Mouse (Mus musculus) embryo, embryonic 10.5 days (tissue): ENCODE measurements at regions not wholly inside any gene's neighbourhood (a gene's known extent, or its start where the extent isn't known, plus 50 kb on each side); places are given as distances from the start of the nearest gene placed in this dataset.
A peak's percentile ranks its signal among the peaks of the same experiment; 100 is the strongest.
"Not testable (repeated sequence)": the region's sequence is repeated elsewhere in the genome, so short reads cannot be mapped to it uniquely, and the experiment has no call there.

Source experiments
- DNase-seq: peaks from one replicate; pipeline ENCODE4 v3.0.0-alpha.2; 2015; ENCODE audit warnings: low spot score

- DNase-seq, result no peak
These were observed 50.9 kb upstream of the Hivep1 start for GRCm38 (mm10) chr13:42000966-42001365.

- peak; percentile 74 for DNase-seq
These were observed 53.9 kb upstream of the Hivep1 start for GRCm38 (mm10) chr13:41997883-41998282.

GRCm38 (mm10) chr13:41994126-41994525 is 57.7 kb upstream of the Hivep1 start:
- no peak for DNase-seq

- no peak for DNase-seq
These were observed 75.9 kb upstream of the Hivep1 start for GRCm38 (mm10) chr13:41975918-41976317.

GRCm38 (mm10) chr13:41962915-41963314 is 88.9 kb upstream of the Hivep1 start:
- DNase-seq, result no peak

GRCm38 (mm10) chr13:41960960-41961359 is 90.9 kb upstream of the Hivep1 start:
- not testable (repeated sequence) for DNase-seq

GRCm38 (mm10) chr13:41957932-41958331 is 93.9 kb upstream of the Hivep1 start:
- no peak for DNase-seq

- DNase-seq, result no peak
These were observed 95.9 kb upstream of the Hivep1 start for GRCm38 (mm10) chr13:41955884-41956283.

GRCm38 (mm10) chr13:41955198-41955597 is 96.6 kb upstream of the Hivep1 start:
- DNase-seq, result no peak

GRCm38 (mm10) chr13:41952453-41952852 is 99.4 kb upstream of the Hivep1 start:
- DNase-seq, result no peak

GRCm38 (mm10) chr13:41948241-41948640 is 100.8 kb upstream of the Adtrp start:
- DNase-seq, result no peak

GRCm38 (mm10) chr13:41932313-41933100 is 85.0 kb upstream of the Adtrp start:
- no peak for DNase-seq

GRCm38 (mm10) chr13:41929768-41930167 is 82.3 kb upstream of the Adtrp start:
- no peak for DNase-seq

GRCm38 (mm10) chr13:41925851-41926250 is 78.4 kb upstream of the Adtrp start:
- DNase-seq, result not testable (repeated sequence)

GRCm38 (mm10) chr13:41925211-41925610 is 77.7 kb upstream of the Adtrp start:
- DNase-seq, result no peak

- DNase-seq, result no peak
These were observed 73.7 kb upstream of the Adtrp start for GRCm38 (mm10) chr13:41921178-41921577.

- DNase-seq, result no peak
These were observed 71.0 kb upstream of the Adtrp start for GRCm38 (mm10) chr13:41918525-41918924.

GRCm38 (mm10) chr13:41915816-41916215 is 68.3 kb upstream of the Adtrp start:
- not testable (repeated sequence) for DNase-seq

GRCm38 (mm10) chr13:41910736-41911135 is 63.3 kb upstream of the Adtrp start:
- DNase-seq, result no peak

- no peak for DNase-seq
These were observed 62.8 kb upstream of the Adtrp start for GRCm38 (mm10) chr13:41910236-41910635.

- DNase-seq, result no peak
These were observed 59.5 kb upstream of the Adtrp start for GRCm38 (mm10) chr13:41907027-41907426.

GRCm38 (mm10) chr13:41903286-41903685 is 55.8 kb upstream of the Adtrp start:
- DNase-seq, result no peak

GRCm38 (mm10) chr13:41899837-41900463 is 52.5 kb upstream of the Adtrp start:
- DNase-seq, result no peak

GRCm38 (mm10) chr13:41899281-41899680 is 51.8 kb upstream of the Adtrp start:
- DNase-seq, result no peak
